Mouse (Mus musculus) hindbrain, embryonic 15.5 days (tissue): ENCODE data around the gene Cfap54. TPM values are rescaled to one million over a fixed set of nuclear protein-coding genes. Genes with fewer than 3 reads are reported as not detected.
A peak's percentile ranks its signal among the peaks of the same experiment; 100 is the strongest.

Experiments
- ATAC-seq: fragments of 200-750 bp; cut with Nextera tagmentation; 2 replicates; pipeline ENCODE4 v1.8.0; 2017; ENCODE audit warnings: low read depth, moderate number of reproducible peaks, moderate TSS enrichment; ENCODE audit not compliant: low FRiP score
- H3K27ac ChIP-seq: fragments of 300-500 bp; sonication (generic); replicated peaks from 2 replicates; pipeline ENCODE4 v1.5.1; 2015; ENCODE audit warnings: mild to moderate bottlenecking, inconsistent platforms
- H3K27me3 ChIP-seq: fragments of 300-500 bp; sonication (generic); 2 replicates; pipeline ENCODE4 v1.6.1; 2015; ENCODE audit warnings: control low read depth, inconsistent platforms
- H3K36me3 ChIP-seq: fragments of 300-500 bp; sonication (generic); 2 replicates; pipeline ENCODE4 v1.6.1; 2015; ENCODE audit warnings: control low read depth, inconsistent platforms
- H3K4me1 ChIP-seq: fragments of 300-500 bp; sonication (generic); replicated peaks from 2 replicates; pipeline ENCODE4 v1.6.1; 2015; ENCODE audit warnings: control low read depth, inconsistent platforms
- H3K4me2 ChIP-seq: fragments of 300-500 bp; sonication (generic); 2 replicates; pipeline ENCODE4 v1.6.1; 2015; ENCODE audit warnings: moderate library complexity, mild to moderate bottlenecking, inconsistent platforms
- H3K4me3 ChIP-seq: fragments of 300-500 bp; sonication (generic); 2 replicates; pipeline ENCODE4 v1.5.1; 2015; ENCODE audit warnings: mild to moderate bottlenecking, inconsistent platforms
- H3K9ac ChIP-seq: fragments of 300-500 bp; sonication (generic); 2 replicates; pipeline ENCODE4 v1.6.1; 2015; ENCODE audit warnings: inconsistent platforms
- H3K9me3 ChIP-seq: fragments of 300-500 bp; sonication (generic); 2 replicates; pipeline ENCODE4 v1.6.1; 2016; ENCODE audit warnings: control low read depth, inconsistent platforms
- WGBS: fragments of 180-500 bp; shearing (Covaris S2); methylation state at CpG from one replicate; pipeline ENCODE4 v1.1.7; 2015; 5-methylcytosine and 5-hydroxymethylcytosine counted together
- polyA plus RNA-seq: library from polyadenylated mRNA; unstranded; fragments of >200 nt; fragmentation: Nextera tagmentation; extraction: Ambion mirVana; gene quantifications from 2 replicates; pipeline ENCODE4 v1.2.1, GENCODE M21; 2015

Gene Cfap54
- polyA plus RNA-seq, 1 experiment from 2014 or later: 3.3 TPM

DNA sequence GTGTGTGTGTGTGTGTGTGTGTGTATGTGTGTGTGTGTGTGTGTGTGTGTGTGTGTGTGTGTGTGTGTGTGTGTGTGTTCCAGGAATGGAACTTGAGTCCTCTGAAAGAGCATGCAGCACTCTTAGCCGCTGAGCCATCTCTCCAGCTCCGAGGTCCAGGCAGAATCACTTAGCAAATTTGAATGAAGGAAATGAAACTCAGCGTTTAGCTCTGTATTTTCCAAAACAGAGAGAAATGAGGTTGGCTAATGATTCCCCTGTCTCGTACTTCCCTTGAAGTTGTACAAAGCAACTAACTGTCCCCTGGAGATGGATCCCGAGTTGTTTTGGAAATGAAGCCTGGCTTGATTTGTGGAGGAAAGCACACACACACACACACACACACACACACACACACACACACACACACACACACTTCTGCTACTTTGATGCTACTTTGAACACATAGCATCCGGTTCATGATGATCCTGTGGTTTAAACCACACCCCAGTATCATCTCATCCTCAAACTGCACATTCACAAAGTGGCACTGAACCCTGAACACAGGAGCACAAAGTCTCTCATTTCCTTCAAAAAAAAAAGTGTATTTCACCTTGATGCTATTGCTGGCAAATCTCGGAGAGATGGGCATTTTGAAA is 290.4 kb downstream of the Cfap54 start:
- no peak for ATAC-seq
- Histone ChIP-seq H3K36me3 (no peaks in the 10 kb centered on the region), H3K4me2 (no peak overlapping the region), H3K27ac (no peak overlapping the region), H3K9me3 (no peaks in the 10 kb centered on the region), H3K4me3 (no peak overlapping the region), H3K27me3 (no peaks in the 10 kb centered on the region), H3K4me1 (peaks cover 16% of the 10 kb centered on the region; the same call in 1 of the 2 replicates), H3K9ac (no peak overlapping the region)
- WGBS: 20% methylated on average over 7 of the region's 7 CpGs

GRCm38 (mm10) chr10:92790247-92790646 is 291.2 kb downstream of the Cfap54 start:
- H3K9ac ChIP-seq: no peak overlapping the region
- no peak overlapping the region for H3K4me3 ChIP-seq
- no peaks in the 10 kb centered on the region for H3K27me3 ChIP-seq
- no peak for ATAC-seq
- WGBS: 17% methylated on average over 2 of the region's 2 CpGs
- no peak overlapping the region for H3K27ac ChIP-seq
- no peaks in the 10 kb centered on the region for H3K9me3 ChIP-seq
- H3K4me1 ChIP-seq: peaks cover 16% of the 10 kb centered on the region; the same call in 1 of the 2 replicates
- H3K4me2 ChIP-seq: no peak overlapping the region
- no peaks in the 10 kb centered on the region for H3K36me3 ChIP-seq

GRCm38 (mm10) chr10:92788410-92789096 is 292.9 kb downstream of the Cfap54 start:
- ATAC-seq: no peak
- H3K4me3 ChIP-seq: no peak overlapping the region
- H3K4me2 ChIP-seq: no peak overlapping the region

GRCm38 (mm10) chr10:92782691-92783090 is 298.7 kb downstream of the Cfap54 start:
- H3K27me3 ChIP-seq: no peaks in the 10 kb centered on the region
- H3K36me3 ChIP-seq: no peaks in the 10 kb centered on the region
- 49% methylated on average over 5 of the region's 5 CpGs for WGBS
- no peaks in the 10 kb centered on the region for H3K9me3 ChIP-seq
- no peak overlapping the region for H3K27ac ChIP-seq
- no peak overlapping the region for H3K4me2 ChIP-seq
- no peaks in the 10 kb centered on the region for H3K4me1 ChIP-seq
- no peak overlapping the region for H3K4me3 ChIP-seq
- no peak overlapping the region for H3K9ac ChIP-seq
- ATAC-seq: no peak

More at GRCm38 (mm10) chr10:92788410-92789096, 292.9 kb downstream of the Cfap54 start:
- H3K9me3 ChIP-seq: no peaks in the 10 kb centered on the region
- H3K27me3 ChIP-seq: no peaks in the 10 kb centered on the region
- no peak overlapping the region for H3K27ac ChIP-seq
- H3K9ac ChIP-seq: no peak overlapping the region
- no peaks in the 10 kb centered on the region for H3K36me3 ChIP-seq
- peaks cover 16% of the 10 kb centered on the region; the same call in 1 of the 2 replicates for H3K4me1 ChIP-seq
- WGBS: 57% methylated on average over 13 of the region's 13 CpGs

DNA sequence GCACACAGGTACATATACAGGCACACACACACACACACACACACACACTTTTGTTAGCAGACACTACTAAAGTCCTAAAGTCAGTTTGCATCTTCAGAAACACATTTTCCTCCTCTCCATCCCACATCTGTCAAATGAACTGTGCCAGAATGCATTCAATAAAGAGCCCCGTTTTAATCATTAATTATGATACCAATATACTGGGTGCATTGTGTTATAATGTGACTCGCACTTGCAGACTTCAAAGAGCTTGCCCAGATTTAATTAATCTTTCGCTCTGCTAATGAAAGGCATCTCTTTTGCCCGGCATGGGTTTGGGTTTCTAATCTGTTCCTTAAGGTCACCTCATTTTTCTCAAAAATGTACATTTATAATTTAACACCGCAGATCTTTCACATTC is 327.1 kb downstream of the Cfap54 start:
- WGBS: 50% methylated on average over 5 of the region's 5 CpGs

GRCm38 (mm10) chr10:92730339-92730738 is 351.1 kb downstream of the Cfap54 start:
- H3K4me2 ChIP-seq: no peak overlapping the region
- no peak overlapping the region for H3K27ac ChIP-seq
- no peak for ATAC-seq
- WGBS: 93% methylated on average over 3 of the region's 3 CpGs
- H3K9ac ChIP-seq: no peak overlapping the region
- H3K36me3 ChIP-seq: no peaks in the 10 kb centered on the region
- H3K4me1 ChIP-seq: no peaks in the 10 kb centered on the region
- H3K9me3 ChIP-seq: no peaks in the 10 kb centered on the region
- H3K27me3 ChIP-seq: no peaks in the 10 kb centered on the region
- H3K4me3 ChIP-seq: no peak overlapping the region

More for the DNA sequence above, 327.1 kb downstream of the Cfap54 start:
- Histone ChIP-seq H3K36me3 (no peaks in the 10 kb centered on the region), H3K27ac (no peak overlapping the region), H3K9ac (no peak overlapping the region), H3K27me3 (no peaks in the 10 kb centered on the region), H3K4me1 (no peaks in the 10 kb centered on the region), H3K4me2 (no peak overlapping the region), H3K9me3 (no peaks in the 10 kb centered on the region), H3K4me3 (no peak overlapping the region)
- ATAC-seq: 0 out of 2 replicates have a peak, but pooled peaks have one; percentile 59

DNA sequence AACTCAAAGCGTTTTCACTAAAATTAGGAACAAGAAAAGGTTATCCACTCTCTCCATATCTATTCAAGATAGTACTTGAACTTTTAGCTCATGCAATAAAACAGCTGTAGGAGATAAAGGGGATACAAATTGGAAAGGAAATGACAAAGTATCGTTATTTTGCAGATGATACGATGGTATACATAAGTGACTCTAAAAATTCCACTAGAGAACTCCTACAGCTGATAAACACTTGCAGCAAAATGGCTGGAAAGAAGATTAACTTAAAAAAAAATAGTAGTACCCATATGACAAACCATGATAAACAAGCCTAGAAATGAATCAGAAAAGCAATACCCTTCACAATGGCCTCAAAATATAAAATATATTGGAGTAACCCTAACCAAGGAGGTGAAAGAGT is 352.7 kb downstream of the Cfap54 start:
- no peak overlapping the region for H3K27ac ChIP-seq
- no peak for ATAC-seq

More for the DNA sequence above, 352.7 kb downstream of the Cfap54 start:
- WGBS: 92% methylated on average over 3 of the region's 3 CpGs
- H3K4me3 ChIP-seq: no peak overlapping the region
- no peaks in the 10 kb centered on the region for H3K36me3 ChIP-seq
- no peak overlapping the region for H3K4me2 ChIP-seq
- no peaks in the 10 kb centered on the region for H3K9me3 ChIP-seq
- no peaks in the 10 kb centered on the region for H3K4me1 ChIP-seq
- H3K27me3 ChIP-seq: no peaks in the 10 kb centered on the region
- no peak overlapping the region for H3K9ac ChIP-seq

Other genes starting within 250 kb of the Cfap54 start
- gene Cdk17, start 79.3 kb upstream of the Cfap54 start, polyA plus RNA-seq: 41.2 and 45.7 TPM in 2 replicates
- gene Elk3, start 229.5 kb upstream of the Cfap54 start, polyA plus RNA-seq: 8.1 and 8.3 TPM in 2 replicates